Mouse (Mus musculus) limb, embryonic 12.5 days (tissue): ENCODE results near the gene Rpl18a. TPM values are rescaled to one million over a fixed set of nuclear protein-coding genes. Genes with fewer than 3 reads are reported as not detected.

Source experiments
- ATAC-seq: fragments of 200-750 bp; cut with Nextera tagmentation; 2 replicates; pipeline ENCODE4 v1.8.0; 2017; ENCODE audit warnings: low read depth, moderate TSS enrichment; ENCODE audit not compliant: insufficient number of reproducible peaks, insufficient read depth, low FRiP score, low TSS enrichment
- H3K27ac ChIP-seq: fragments of 300-500 bp; sonication (generic); 2 replicates; pipeline ENCODE4 v1.5.1; 2016; ENCODE audit warnings: mild to moderate bottlenecking, moderate library complexity
- H3K27me3 ChIP-seq: fragments of 300-500 bp; sonication (generic); 2 replicates; pipeline ENCODE4 v1.6.1; 2016; ENCODE audit warnings: mild to moderate bottlenecking, moderate library complexity
- H3K36me3 ChIP-seq: fragments of 300-500 bp; sonication (generic); 2 replicates; pipeline ENCODE4 v1.6.1; 2016; ENCODE audit warnings: mild to moderate bottlenecking, moderate library complexity
- H3K4me1 ChIP-seq: fragments of 300-500 bp; sonication (generic); replicated peaks from 2 replicates; pipeline ENCODE4 v1.6.1; 2016
- H3K4me2 ChIP-seq: fragments of 300-500 bp; sonication (generic); 2 replicates; pipeline ENCODE4 v1.6.1; 2016; ENCODE audit warnings: mild to moderate bottlenecking, moderate library complexity
- H3K4me3 ChIP-seq: fragments of 300-500 bp; sonication (generic); replicated peaks from 2 replicates; pipeline ENCODE4 v1.5.1; 2016; ENCODE audit warnings: mild to moderate bottlenecking
- H3K9ac ChIP-seq: fragments of 300-500 bp; sonication (generic); replicated peaks from 2 replicates; pipeline ENCODE4 v1.6.1; 2016; ENCODE audit warnings: mild to moderate bottlenecking, moderate library complexity
- H3K9me3 ChIP-seq: fragments of 300-500 bp; sonication (generic); 2 replicates; pipeline ENCODE4 v1.6.1; 2016; ENCODE audit warnings: mild to moderate bottlenecking, moderate library complexity
- WGBS: fragments of 180-500 bp; shearing (Covaris S2); methylation state at CpG from one replicate; pipeline ENCODE4 v1.1.7; 2016; 5-methylcytosine and 5-hydroxymethylcytosine counted together
- polyA plus RNA-seq: library from polyadenylated mRNA; unstranded; fragments of >200 nt; fragmentation: Nextera tagmentation; extraction: Ambion mirVana; gene quantifications from 2 replicates; pipeline ENCODE4 v1.2.1, GENCODE M21; 2016

Rpl18a gene
- polyA plus RNA-seq, 1 experiment from 2014 or later: 3,693 TPM

GRCm38 (mm10) chr8:70892896-70893655 is 4.1 kb downstream of the Rpl18a start:
- H3K9me3 ChIP-seq: no peaks in the 10 kb centered on the region
- peak overlapping the region; percentile 47; the same call in 1 of the 2 replicates for H3K9ac ChIP-seq
- H3K4me2 ChIP-seq: peak overlapping the region; percentile 58
- no peak for ATAC-seq
- H3K4me1 ChIP-seq: peaks cover 31% of the 10 kb centered on the region
- H3K27ac ChIP-seq: no peak overlapping the region
- H3K4me3 ChIP-seq: peak overlapping the region; percentile 38
- peaks cover 32% of the 10 kb centered on the region for H3K36me3 ChIP-seq
- H3K27me3 ChIP-seq: peaks cover 68% of the 10 kb centered on the region
- 24% methylated on average over 20 of the region's 20 CpGs for WGBS

- H3K4me2 ChIP-seq: peak within 1 kb of the TSS; percentile 58
These were observed 5.0 kb downstream of the Rpl18a start, which contains the start of gene Slc5a5 for GRCm38 (mm10) chr8:70892022-70892895. Slc5a5 (minus strand) TSS chr8:70892757.

GRCm38 (mm10) chr8:70891356-70891755 is 5.9 kb downstream of the Rpl18a start:
- no peak for ATAC-seq
- Histone ChIP-seq H3K4me1 (peaks cover 33% of the 10 kb centered on the region), H3K9ac (no peak overlapping the region), H3K36me3 (peaks cover 32% of the 10 kb centered on the region), H3K4me2 (no peak overlapping the region), H3K9me3 (no peaks in the 10 kb centered on the region), H3K27me3 (peaks cover 71% of the 10 kb centered on the region), H3K27ac (no peak overlapping the region), H3K4me3 (0 out of 2 replicates have a peak overlapping the region, but pooled peaks have one; percentile 38)
- WGBS: 5% methylated on average over 21 of the region's 21 CpGs

More at GRCm38 (mm10) chr8:70892022-70892895, 5.0 kb downstream of the Rpl18a start, which contains the start of gene Slc5a5:
- H3K36me3 ChIP-seq: peaks cover 32% of the 10 kb centered on the region
- ATAC-seq: no peak
- peaks cover 69% of the 10 kb centered on the region for H3K27me3 ChIP-seq
- peak within 1 kb of the TSS; percentile 47 for H3K9ac ChIP-seq
- peak within 1 kb of the TSS; percentile 38 for H3K4me3 ChIP-seq
- no peak within 1 kb of the TSS for H3K27ac ChIP-seq
- H3K9me3 ChIP-seq: no peaks in the 10 kb centered on the region
- 2% methylated on average over 80 of the region's 80 CpGs for WGBS
- H3K4me1 ChIP-seq: peaks cover 34% of the 10 kb centered on the region

- Histone ChIP-seq H3K9me3 (no peaks in the 10 kb centered on the region), H3K4me3 (no peak overlapping the region), H3K27ac (no peak overlapping the region), H3K27me3 (peaks cover 77% of the 10 kb centered on the region), H3K4me2 (no peak overlapping the region), H3K9ac (no peak overlapping the region), H3K36me3 (peaks cover 26% of the 10 kb centered on the region), H3K4me1 (peaks cover 26% of the 10 kb centered on the region)
- 89% methylated on average over 5 of the region's 5 CpGs for WGBS
- no peak for ATAC-seq
These were observed 6.6 kb downstream of the Rpl18a start for GRCm38 (mm10) chr8:70890656-70891055.

GRCm38 (mm10) chr8:70887669-70888068 is 9.5 kb downstream of the Rpl18a start:
- Histone ChIP-seq H3K9ac (no peak overlapping the region), H3K4me1 (peaks cover 18% of the 10 kb centered on the region), H3K4me3 (no peak overlapping the region), H3K9me3 (no peaks in the 10 kb centered on the region), H3K36me3 (no peaks in the 10 kb centered on the region), H3K27ac (no peak overlapping the region), H3K4me2 (0 out of 2 replicates have a peak overlapping the region, but pooled peaks have one; percentile 13), H3K27me3 (peaks cover 59% of the 10 kb centered on the region)
- no peak for ATAC-seq
- 2% methylated on average over 16 of the region's 18 CpGs for WGBS

GRCm38 (mm10) chr8:70885612-70886011 is 11.6 kb downstream of the Rpl18a start:
- 14% methylated on average over 12 of the region's 12 CpGs for WGBS
- Histone ChIP-seq H3K9me3 (no peaks in the 10 kb centered on the region), H3K4me3 (no peak overlapping the region), H3K9ac (no peak overlapping the region), H3K27ac (no peak overlapping the region), H3K27me3 (peaks cover 38% of the 10 kb centered on the region), H3K36me3 (no peaks in the 10 kb centered on the region), H3K4me1 (peaks cover 6% of the 10 kb centered on the region), H3K4me2 (no peak overlapping the region)
- ATAC-seq: no peak

GRCm38 (mm10) chr8:70884683-70885082 is 12.5 kb downstream of the Rpl18a start:
- H3K9ac ChIP-seq: no peak overlapping the region
- no peaks in the 10 kb centered on the region for H3K9me3 ChIP-seq
- WGBS: 89% methylated on average over 10 of the region's 10 CpGs
- H3K4me3 ChIP-seq: no peak overlapping the region
- H3K27ac ChIP-seq: no peak overlapping the region
- peaks cover 31% of the 10 kb centered on the region for H3K27me3 ChIP-seq
- H3K4me1 ChIP-seq: peaks cover 16% of the 10 kb centered on the region
- ATAC-seq: no peak
- H3K36me3 ChIP-seq: no peaks in the 10 kb centered on the region
- H3K4me2 ChIP-seq: no peak overlapping the region

GRCm38 (mm10) chr8:70884186-70884585 is 13.0 kb downstream of the Rpl18a start:
- WGBS: 87% methylated on average over 4 of the region's 4 CpGs
- Histone ChIP-seq H3K9ac (no peak overlapping the region), H3K27me3 (peaks cover 27% of the 10 kb centered on the region), H3K9me3 (no peaks in the 10 kb centered on the region), H3K36me3 (no peaks in the 10 kb centered on the region), H3K27ac (no peak overlapping the region), H3K4me1 (peaks cover 20% of the 10 kb centered on the region), H3K4me2 (no peak overlapping the region), H3K4me3 (no peak overlapping the region)
- no peak for ATAC-seq

GRCm38 (mm10) chr8:70880546-70880945 is 16.7 kb downstream of the Rpl18a start:
- H3K9me3 ChIP-seq: no peaks in the 10 kb centered on the region
- peaks cover 13% of the 10 kb centered on the region; the same call in 1 of the 2 replicates for H3K27me3 ChIP-seq
- peaks cover 17% of the 10 kb centered on the region for H3K4me1 ChIP-seq
- H3K9ac ChIP-seq: 0 out of 2 replicates have a peak overlapping the region, but pooled peaks have one; percentile 12
- peak overlapping the region; percentile 2; the same call in 1 of the 2 replicates for H3K4me2 ChIP-seq
- ATAC-seq: no peak
- H3K27ac ChIP-seq: peak overlapping the region; percentile 54; the same call in 1 of the 2 replicates
- no peaks in the 10 kb centered on the region for H3K36me3 ChIP-seq
- WGBS: 29% methylated on average over 11 of the region's 11 CpGs
- no peak overlapping the region for H3K4me3 ChIP-seq

- peak overlapping the region; percentile 40 for H3K9ac ChIP-seq
- peaks cover 10% of the 10 kb centered on the region; the same call in 1 of the 2 replicates for H3K27me3 ChIP-seq
- H3K27ac ChIP-seq: peak overlapping the region; percentile 54
- H3K4me2 ChIP-seq: peak overlapping the region; percentile 2; the same call in 1 of the 2 replicates
- H3K36me3 ChIP-seq: no peaks in the 10 kb centered on the region
- no peaks in the 10 kb centered on the region for H3K9me3 ChIP-seq
- peak; percentile 32; the same call in 1 of the 2 replicates for ATAC-seq
- WGBS: 8% methylated on average over 4 of the region's 4 CpGs
- H3K4me3 ChIP-seq: no peak overlapping the region
- peaks cover 17% of the 10 kb centered on the region for H3K4me1 ChIP-seq
These were observed 17.1 kb downstream of the Rpl18a start for GRCm38 (mm10) chr8:70880126-70880525.

GRCm38 (mm10) chr8:70879500-70879899 is 17.7 kb downstream of the Rpl18a start:
- no peak for ATAC-seq
- Histone ChIP-seq H3K36me3 (no peaks in the 10 kb centered on the region), H3K4me3 (no peak overlapping the region), H3K27me3 (peaks cover 5% of the 10 kb centered on the region; the same call in 1 of the 2 replicates), H3K9ac (no peak overlapping the region), H3K27ac (peak overlapping the region; percentile 54; the same call in 1 of the 2 replicates), H3K4me1 (peaks cover 17% of the 10 kb centered on the region), H3K4me2 (no peak overlapping the region), H3K9me3 (no peaks in the 10 kb centered on the region)
- WGBS: 51% methylated on average over 4 of the region's 4 CpGs
